Mouse (Mus musculus) forebrain, embryonic 13.5 days (tissue): ENCODE results near the gene Sh2d6. TPM values are rescaled to one million over a fixed set of nuclear protein-coding genes. Genes with fewer than 3 reads are reported as not detected.

ENCODE experiments used
- ATAC-seq: fragments of 200-750 bp; cut with Nextera tagmentation; 2 replicates; pipeline ENCODE4 v1.8.0; 2017
- H3K27ac ChIP-seq: fragments of 300-500 bp; sonication (generic); 2 replicates; pipeline ENCODE4 v1.5.1; 2015; ENCODE audit warnings: inconsistent platforms, mild to moderate bottlenecking, moderate library complexity
- H3K27me3 ChIP-seq: fragments of 300-500 bp; sonication (generic); 2 replicates; pipeline ENCODE4 v1.6.1; 2015; ENCODE audit warnings: mild to moderate bottlenecking, inconsistent platforms
- H3K36me3 ChIP-seq: fragments of 300-500 bp; sonication (generic); 2 replicates; pipeline ENCODE4 v1.6.1; 2015; ENCODE audit warnings: mild to moderate bottlenecking, inconsistent platforms; ENCODE audit not compliant: poor library complexity, severe bottlenecking
- H3K4me1 ChIP-seq: fragments of 300-500 bp; sonication (generic); 2 replicates; pipeline ENCODE4 v1.6.1; 2015; ENCODE audit warnings: inconsistent platforms
- H3K4me2 ChIP-seq: fragments of 300-500 bp; sonication (generic); 2 replicates; pipeline ENCODE4 v1.6.1; 2015; ENCODE audit warnings: inconsistent platforms, mild to moderate bottlenecking, moderate library complexity
- H3K4me3 ChIP-seq: fragments of 300-500 bp; sonication (generic); 2 replicates; pipeline ENCODE4 v1.5.1; 2015; ENCODE audit warnings: mild to moderate bottlenecking, inconsistent platforms
- H3K9ac ChIP-seq: fragments of 300-500 bp; sonication (generic); 2 replicates; pipeline ENCODE4 v1.6.1; 2015; ENCODE audit warnings: mild to moderate bottlenecking, inconsistent platforms
- H3K9me3 ChIP-seq: fragments of 300-500 bp; sonication (generic); replicated peaks from 2 replicates; pipeline ENCODE4 v1.6.1; 2016; ENCODE audit warnings: inconsistent platforms
- WGBS: fragments of 180-500 bp; shearing (Covaris S2); methylation state at CpG from one replicate; pipeline ENCODE4 v1.1.7; 2015; 5-methylcytosine and 5-hydroxymethylcytosine counted together
- polyA plus RNA-seq: library from polyadenylated mRNA; unstranded; fragments of >200 nt; fragmentation: Nextera tagmentation; extraction: Ambion mirVana; gene quantifications from 2 replicates; pipeline ENCODE4 v1.2.1, GENCODE M21; 2015

Gene Sh2d6
- polyA plus RNA-seq = 0.62 and 0.89 TPM in 2 replicates

GRCm38 (mm10) chr6:72521607-72522006 is at the start of gene Sh2d6:
Sh2d6 (minus strand) TSS chr6:72521707.
- Histone ChIP-seq H3K4me2 (no peak within 1 kb of the TSS), H3K4me1 (peaks cover 31% of the 10 kb centered on the region), H3K27me3 (no peaks in the 10 kb centered on the region), H3K9me3 (no peaks in the 10 kb centered on the region), H3K9ac (no peak within 1 kb of the TSS), H3K4me3 (no peak within 1 kb of the TSS), H3K27ac (peak within 1 kb of the TSS; percentile 96), H3K36me3 (no peaks in the 10 kb centered on the region)
- 89% methylated on average over 5 of the region's 5 CpGs for WGBS
- no peak for ATAC-seq

- WGBS = 87% methylated on average over 10 of the region's 10 CpGs
- H3K9me3 ChIP-seq = no peaks in the 10 kb centered on the region
Measured at GRCm38 (mm10) chr6:72570644-72571397, 49.3 kb upstream of the Sh2d6 start.

GRCm38 (mm10) chr6:72568736-72569135 is 47.2 kb upstream of the Sh2d6 start:
- H3K4me2 ChIP-seq = no peak overlapping the region
- ATAC-seq = no peak
- 0 out of 2 replicates have a peak, but pooled peaks cover 2% of the 10 kb centered on the region for H3K4me1 ChIP-seq
- WGBS = 95% methylated on average over 10 of the region's 10 CpGs
- no peaks in the 10 kb centered on the region for H3K9me3 ChIP-seq
- no peaks in the 10 kb centered on the region for H3K27me3 ChIP-seq
- no peak overlapping the region for H3K9ac ChIP-seq
- no peak overlapping the region for H3K27ac ChIP-seq
- peaks cover 5% of the 10 kb centered on the region; the same call in 1 of the 2 replicates for H3K36me3 ChIP-seq
- H3K4me3 ChIP-seq = no peak overlapping the region

More at GRCm38 (mm10) chr6:72570644-72571397, 49.3 kb upstream of the Sh2d6 start:
- Histone ChIP-seq H3K27ac (no peak overlapping the region), H3K9ac (no peak overlapping the region), H3K4me2 (no peak overlapping the region), H3K4me1 (0 out of 2 replicates have a peak, but pooled peaks cover 1% of the 10 kb centered on the region), H3K4me3 (no peak overlapping the region), H3K36me3 (peaks cover 17% of the 10 kb centered on the region; the same call in 1 of the 2 replicates), H3K27me3 (no peaks in the 10 kb centered on the region)
- ATAC-seq = no peak

GRCm38 (mm10) chr6:72567508-72567907 is 46.0 kb upstream of the Sh2d6 start:
- H3K27me3 ChIP-seq = no peaks in the 10 kb centered on the region
- no peak for ATAC-seq
- H3K4me2 ChIP-seq = no peak overlapping the region
- no peak overlapping the region for H3K9ac ChIP-seq
- no peak overlapping the region for H3K4me3 ChIP-seq
- peaks cover 5% of the 10 kb centered on the region; the same call in 1 of the 2 replicates for H3K36me3 ChIP-seq
- H3K4me1 ChIP-seq = 0 out of 2 replicates have a peak, but pooled peaks cover 2% of the 10 kb centered on the region
- no peaks in the 10 kb centered on the region for H3K9me3 ChIP-seq
- WGBS = 84% methylated on average over 5 of the region's 5 CpGs
- H3K27ac ChIP-seq = no peak overlapping the region

GRCm38 (mm10) chr6:72566044-72566443 is 44.5 kb upstream of the Sh2d6 start:
- Histone ChIP-seq H3K4me1 (0 out of 2 replicates have a peak, but pooled peaks cover 2% of the 10 kb centered on the region), H3K27me3 (no peaks in the 10 kb centered on the region), H3K4me3 (no peak overlapping the region), H3K36me3 (0 out of 2 replicates have a peak, but pooled peaks cover 5% of the 10 kb centered on the region), H3K9ac (no peak overlapping the region), H3K9me3 (no peaks in the 10 kb centered on the region), H3K4me2 (no peak overlapping the region), H3K27ac (no peak overlapping the region)
- WGBS = 0% methylated on average over 4 of the region's 4 CpGs
- ATAC-seq = peak; percentile 86

- Histone ChIP-seq H3K27me3 (no peaks in the 10 kb centered on the region), H3K36me3 (0 out of 2 replicates have a peak, but pooled peaks cover 5% of the 10 kb centered on the region), H3K4me3 (no peak overlapping the region), H3K27ac (no peak overlapping the region), H3K9ac (no peak overlapping the region), H3K4me1 (0 out of 2 replicates have a peak, but pooled peaks cover 2% of the 10 kb centered on the region), H3K4me2 (no peak overlapping the region), H3K9me3 (no peaks in the 10 kb centered on the region)
- ATAC-seq = peak; percentile 17; the same call in 1 of the 2 replicates
- WGBS = 71% methylated on average over 7 of the region's 7 CpGs
Measured at GRCm38 (mm10) chr6:72565506-72565905, 44.0 kb upstream of the Sh2d6 start.

- no peak for ATAC-seq
- Histone ChIP-seq H3K4me2 (no peak overlapping the region), H3K9me3 (no peaks in the 10 kb centered on the region), H3K4me1 (0 out of 2 replicates have a peak, but pooled peaks cover 9% of the 10 kb centered on the region), H3K4me3 (no peak overlapping the region), H3K36me3 (0 out of 2 replicates have a peak, but pooled peaks cover 2% of the 10 kb centered on the region), H3K27ac (no peak overlapping the region), H3K27me3 (no peaks in the 10 kb centered on the region), H3K9ac (no peak overlapping the region)
- WGBS = 72% methylated on average over 5 of the region's 5 CpGs
Measured at GRCm38 (mm10) chr6:72562894-72563293, 41.4 kb upstream of the Sh2d6 start.

- H3K4me2 ChIP-seq = no peak overlapping the region
- no peaks in the 10 kb centered on the region for H3K9me3 ChIP-seq
- 52% methylated on average over 6 of the region's 6 CpGs for WGBS
- H3K27me3 ChIP-seq = no peaks in the 10 kb centered on the region
- no peak overlapping the region for H3K4me3 ChIP-seq
- no peak overlapping the region for H3K9ac ChIP-seq
- no peaks in the 10 kb centered on the region for H3K36me3 ChIP-seq
- no peak overlapping the region for H3K27ac ChIP-seq
- no peak for ATAC-seq
- H3K4me1 ChIP-seq = 0 out of 2 replicates have a peak, but pooled peaks cover 9% of the 10 kb centered on the region
Measured at GRCm38 (mm10) chr6:72562486-72562885, 41.0 kb upstream of the Sh2d6 start.

- H3K27ac ChIP-seq = no peak overlapping the region
- no peaks in the 10 kb centered on the region for H3K9me3 ChIP-seq
- H3K4me3 ChIP-seq = no peak overlapping the region
- ATAC-seq = no peak
- H3K9ac ChIP-seq = no peak overlapping the region
- WGBS = 75% methylated on average over 8 of the region's 8 CpGs
- H3K27me3 ChIP-seq = no peaks in the 10 kb centered on the region
- no peak overlapping the region for H3K4me2 ChIP-seq
- no peaks in the 10 kb centered on the region for H3K36me3 ChIP-seq
- H3K4me1 ChIP-seq = 0 out of 2 replicates have a peak, but pooled peaks cover 7% of the 10 kb centered on the region
Measured at GRCm38 (mm10) chr6:72560801-72561200, 39.3 kb upstream of the Sh2d6 start.

- 16% methylated on average over 8 of the region's 8 CpGs for WGBS
- ATAC-seq = no peak; the same call in 1 of the 2 replicates
Measured at GRCm38 (mm10) chr6:72553079-72553412, 31.5 kb upstream of the Sh2d6 start.

GRCm38 (mm10) chr6:72552171-72553078 is 30.9 kb upstream of the Sh2d6 start:
- ATAC-seq = peak; percentile 93
- H3K4me1 ChIP-seq = peaks cover 14% of the 10 kb centered on the region
- 17% methylated on average over 27 of the region's 27 CpGs for WGBS
- peak overlapping the region; percentile 42 for H3K4me3 ChIP-seq
- no peaks in the 10 kb centered on the region for H3K36me3 ChIP-seq
- H3K9me3 ChIP-seq = no peaks in the 10 kb centered on the region
- H3K27me3 ChIP-seq = no peaks in the 10 kb centered on the region
- H3K9ac ChIP-seq = peak overlapping the region; percentile 70
- peak overlapping the region; percentile 45; the same call in 1 of the 2 replicates for H3K27ac ChIP-seq
- H3K4me2 ChIP-seq = peak overlapping the region; percentile 72

More at GRCm38 (mm10) chr6:72553079-72553412, 31.5 kb upstream of the Sh2d6 start:
- Histone ChIP-seq H3K27me3 (no peaks in the 10 kb centered on the region), H3K4me3 (peak overlapping the region; percentile 42), H3K4me1 (peaks cover 14% of the 10 kb centered on the region), H3K4me2 (peak overlapping the region; percentile 72), H3K27ac (peak overlapping the region; percentile 45; the same call in 1 of the 2 replicates), H3K36me3 (no peaks in the 10 kb centered on the region), H3K9me3 (no peaks in the 10 kb centered on the region), H3K9ac (peak overlapping the region; percentile 70)
